Mouse (Mus musculus) hindbrain, embryonic 12.5 days (tissue): ENCODE data around the gene Swap70. TPM values are rescaled to one million over a fixed set of nuclear protein-coding genes. Genes with fewer than 3 reads are reported as not detected.
A peak's percentile ranks its signal among the peaks of the same experiment; 100 is the strongest.

Experiments used
- ATAC-seq: fragments of 200-750 bp; cut with Nextera tagmentation; 2 replicates; pipeline ENCODE4 v1.8.0; 2017; ENCODE audit warnings: moderate TSS enrichment; ENCODE audit not compliant: low FRiP score
- H3K27ac ChIP-seq: fragments of 300-500 bp; sonication (generic); 2 replicates; pipeline ENCODE4 v1.5.1; 2016; ENCODE audit warnings: mild to moderate bottlenecking
- H3K27me3 ChIP-seq: fragments of 300-500 bp; sonication (generic); 2 replicates; pipeline ENCODE4 v1.6.1; 2016; ENCODE audit warnings: mild to moderate bottlenecking
- H3K36me3 ChIP-seq: fragments of 300-500 bp; sonication (generic); 2 replicates; pipeline ENCODE4 v1.6.1; 2016; ENCODE audit warnings: mild to moderate bottlenecking
- H3K4me1 ChIP-seq: fragments of 300-500 bp; sonication (generic); 2 replicates; pipeline ENCODE4 v1.6.1; 2016
- H3K4me2 ChIP-seq: fragments of 300-500 bp; sonication (generic); replicated peaks from 2 replicates; pipeline ENCODE4 v1.6.1; 2016; ENCODE audit warnings: mild to moderate bottlenecking
- H3K4me3 ChIP-seq: fragments of 300-500 bp; sonication (generic); 2 replicates; pipeline ENCODE4 v1.5.1; 2016; ENCODE audit warnings: mild to moderate bottlenecking
- H3K9ac ChIP-seq: fragments of 300-500 bp; sonication (generic); 2 replicates; pipeline ENCODE4 v1.6.1; 2016; ENCODE audit warnings: mild to moderate bottlenecking, moderate library complexity
- H3K9me3 ChIP-seq: fragments of 300-500 bp; sonication (generic); replicated peaks from 2 replicates; pipeline ENCODE4 v1.6.1; 2016; ENCODE audit warnings: mild to moderate bottlenecking
- WGBS: fragments of 180-500 bp; shearing (Covaris S2); methylation state at CpG from one replicate; pipeline ENCODE4 v1.1.7; 2016; 5-methylcytosine and 5-hydroxymethylcytosine counted together
- polyA plus RNA-seq: library from polyadenylated mRNA; unstranded; fragments of >200 nt; fragmentation: Nextera tagmentation; extraction: Ambion mirVana; gene quantifications from 2 replicates; pipeline ENCODE4 v1.2.1, GENCODE M21; 2016

Gene Swap70
- polyA plus RNA-seq = 20.7 and 23.3 TPM in 2 replicates

GRCm38 (mm10) chr7:110221586-110222481 is at the start of gene Swap70:
TSS of gene Swap70 (plus strand) at chr7:110221711.
- H3K27me3 ChIP-seq = no peaks in the 10 kb centered on the region; the same call in 1 of the 2 replicates
- no peaks in the 10 kb centered on the region for H3K36me3 ChIP-seq
- H3K9ac ChIP-seq = peak within 1 kb of the TSS; percentile 88
- H3K4me2 ChIP-seq = peak within 1 kb of the TSS; percentile 92
- peaks cover 3% of the 10 kb centered on the region; the same call in 1 of the 2 replicates for H3K4me1 ChIP-seq
- H3K4me3 ChIP-seq = peak within 1 kb of the TSS; percentile 80
- H3K27ac ChIP-seq = peak within 1 kb of the TSS; percentile 77
- peak; percentile 99 for ATAC-seq
- no peaks in the 10 kb centered on the region for H3K9me3 ChIP-seq
- WGBS = under 1% methylated on average over 68 of the region's 73 CpGs

GRCm38 (mm10) chr7:110179208-110179607 is 42.3 kb upstream of the Swap70 start:
- no peak for ATAC-seq
- Histone ChIP-seq H3K9ac (no peak overlapping the region), H3K27me3 (no peaks in the 10 kb centered on the region), H3K27ac (no peak overlapping the region), H3K4me2 (no peak overlapping the region), H3K4me3 (no peak overlapping the region), H3K9me3 (no peaks in the 10 kb centered on the region), H3K36me3 (no peaks in the 10 kb centered on the region), H3K4me1 (no peaks in the 10 kb centered on the region)
- WGBS = 92% methylated on average over 7 of the region's 7 CpGs

- Histone ChIP-seq H3K9me3 (no peaks in the 10 kb centered on the region), H3K4me1 (no peaks in the 10 kb centered on the region), H3K36me3 (no peaks in the 10 kb centered on the region), H3K4me2 (no peak overlapping the region), H3K9ac (no peak overlapping the region), H3K27ac (no peak overlapping the region), H3K27me3 (no peaks in the 10 kb centered on the region), H3K4me3 (no peak overlapping the region)
- ATAC-seq = no peak
These were observed 40.9 kb upstream of the Swap70 start for GRCm38 (mm10) chr7:110180613-110181012.

- no peaks in the 10 kb centered on the region for H3K4me1 ChIP-seq
- H3K27ac ChIP-seq = no peak overlapping the region
- ATAC-seq = no peak
- no peak overlapping the region for H3K9ac ChIP-seq
- H3K36me3 ChIP-seq = no peaks in the 10 kb centered on the region
- WGBS = 66% methylated on average over 8 of the region's 8 CpGs
- no peak overlapping the region for H3K4me2 ChIP-seq
- no peaks in the 10 kb centered on the region for H3K9me3 ChIP-seq
- no peaks in the 10 kb centered on the region for H3K27me3 ChIP-seq
- no peak overlapping the region for H3K4me3 ChIP-seq
These were observed 40.1 kb upstream of the Swap70 start for GRCm38 (mm10) chr7:110181446-110181845.

- no peaks in the 10 kb centered on the region for H3K36me3 ChIP-seq
- H3K27ac ChIP-seq = no peak overlapping the region
- no peak for ATAC-seq
- 87% methylated on average over 3 of the region's 3 CpGs for WGBS
- H3K4me2 ChIP-seq = no peak overlapping the region
- H3K9me3 ChIP-seq = no peaks in the 10 kb centered on the region
- H3K27me3 ChIP-seq = no peaks in the 10 kb centered on the region
- no peak overlapping the region for H3K4me3 ChIP-seq
- H3K9ac ChIP-seq = no peak overlapping the region
- H3K4me1 ChIP-seq = no peaks in the 10 kb centered on the region
These were observed 36.9 kb upstream of the Swap70 start for GRCm38 (mm10) chr7:110184608-110185007.

GRCm38 (mm10) chr7:110189951-110190350 is 31.6 kb upstream of the Swap70 start:
- no peaks in the 10 kb centered on the region for H3K36me3 ChIP-seq
- H3K9me3 ChIP-seq = no peaks in the 10 kb centered on the region
- no peak overlapping the region for H3K4me3 ChIP-seq
- H3K9ac ChIP-seq = no peak overlapping the region
- no peak overlapping the region for H3K27ac ChIP-seq
- H3K4me2 ChIP-seq = no peak overlapping the region
- WGBS = 60% methylated on average over 7 of the region's 7 CpGs
- no peaks in the 10 kb centered on the region for H3K4me1 ChIP-seq
- no peak for ATAC-seq
- H3K27me3 ChIP-seq = no peaks in the 10 kb centered on the region

- 90% methylated on average over 3 of the region's 3 CpGs for WGBS
- ATAC-seq = no peak
- Histone ChIP-seq H3K4me2 (no peak overlapping the region), H3K9me3 (no peaks in the 10 kb centered on the region), H3K27me3 (no peaks in the 10 kb centered on the region), H3K36me3 (no peaks in the 10 kb centered on the region), H3K9ac (no peak overlapping the region), H3K4me3 (no peak overlapping the region), H3K27ac (no peak overlapping the region), H3K4me1 (no peaks in the 10 kb centered on the region)
These were observed 28.3 kb upstream of the Swap70 start for GRCm38 (mm10) chr7:110193186-110193585.

- H3K4me2 ChIP-seq = no peak overlapping the region
- H3K27ac ChIP-seq = no peak overlapping the region
- no peak for ATAC-seq
- H3K4me1 ChIP-seq = no peaks in the 10 kb centered on the region
- H3K9ac ChIP-seq = no peak overlapping the region
- no peaks in the 10 kb centered on the region for H3K9me3 ChIP-seq
- 90% methylated on average over 7 of the region's 7 CpGs for WGBS
- no peaks in the 10 kb centered on the region for H3K27me3 ChIP-seq
- no peak overlapping the region for H3K4me3 ChIP-seq
- no peaks in the 10 kb centered on the region for H3K36me3 ChIP-seq
These were observed 24.3 kb upstream of the Swap70 start for GRCm38 (mm10) chr7:110197176-110197575.

GRCm38 (mm10) chr7:110201933-110202332 is 19.6 kb upstream of the Swap70 start:
- 95% methylated on average over 6 of the region's 6 CpGs for WGBS
- Histone ChIP-seq H3K9me3 (peaks cover 6% of the 10 kb centered on the region), H3K4me1 (no peaks in the 10 kb centered on the region), H3K4me2 (no peak overlapping the region), H3K4me3 (no peak overlapping the region), H3K27ac (no peak overlapping the region), H3K36me3 (no peaks in the 10 kb centered on the region), H3K27me3 (no peaks in the 10 kb centered on the region), H3K9ac (no peak overlapping the region)
- ATAC-seq = no peak

GRCm38 (mm10) chr7:110204208-110204607 is 17.3 kb upstream of the Swap70 start:
- no peak for ATAC-seq
- peaks cover 13% of the 10 kb centered on the region for H3K9me3 ChIP-seq
- WGBS = 92% methylated on average over 4 of the region's 4 CpGs
- H3K4me3 ChIP-seq = no peak overlapping the region
- no peak overlapping the region for H3K4me2 ChIP-seq
- no peak overlapping the region for H3K9ac ChIP-seq
- no peaks in the 10 kb centered on the region for H3K27me3 ChIP-seq
- no peaks in the 10 kb centered on the region for H3K4me1 ChIP-seq
- no peak overlapping the region for H3K27ac ChIP-seq
- no peaks in the 10 kb centered on the region for H3K36me3 ChIP-seq

- no peak overlapping the region for H3K9ac ChIP-seq
- H3K9me3 ChIP-seq = peaks cover 13% of the 10 kb centered on the region
- no peak overlapping the region for H3K4me3 ChIP-seq
- no peaks in the 10 kb centered on the region for H3K4me1 ChIP-seq
- no peak overlapping the region for H3K4me2 ChIP-seq
- H3K27ac ChIP-seq = no peak overlapping the region
- H3K27me3 ChIP-seq = no peaks in the 10 kb centered on the region
- no peaks in the 10 kb centered on the region for H3K36me3 ChIP-seq
- 87% methylated on average over 6 of the region's 6 CpGs for WGBS
- no peak for ATAC-seq
These were observed 13.2 kb upstream of the Swap70 start for GRCm38 (mm10) chr7:110208341-110208740.

- WGBS = 86% methylated on average over 6 of the region's 6 CpGs
- no peak for ATAC-seq
These were observed 12.1 kb upstream of the Swap70 start for GRCm38 (mm10) chr7:110209422-110209821.

GRCm38 (mm10) chr7:110211025-110211424 is 10.5 kb upstream of the Swap70 start:
- Histone ChIP-seq H3K4me2 (no peak overlapping the region), H3K9me3 (peaks cover 11% of the 10 kb centered on the region), H3K4me1 (no peaks in the 10 kb centered on the region), H3K27me3 (no peaks in the 10 kb centered on the region), H3K36me3 (no peaks in the 10 kb centered on the region), H3K27ac (no peak overlapping the region), H3K4me3 (no peak overlapping the region), H3K9ac (no peak overlapping the region)
- ATAC-seq = no peak
- WGBS = 82% methylated on average over 3 of the region's 3 CpGs

More at GRCm38 (mm10) chr7:110209422-110209821, 12.1 kb upstream of the Swap70 start:
- Histone ChIP-seq H3K4me2 (no peak overlapping the region), H3K27ac (no peak overlapping the region), H3K4me1 (no peaks in the 10 kb centered on the region), H3K9me3 (peaks cover 13% of the 10 kb centered on the region), H3K4me3 (no peak overlapping the region), H3K27me3 (no peaks in the 10 kb centered on the region), H3K36me3 (no peaks in the 10 kb centered on the region), H3K9ac (no peak overlapping the region)
